Mouse (Mus musculus) gastrocnemius, adult 18-20 months (tissue): Measurements from ENCODE around the gene Unc13d. TPM values are rescaled to one million over a fixed set of nuclear protein-coding genes. Genes with fewer than 3 reads are reported as not detected.
A peak's percentile ranks its signal among the peaks of the same experiment; 100 is the strongest.
"Not testable (repeated sequence)": the region's sequence is repeated elsewhere in the genome, so short reads cannot be mapped to it uniquely, and the experiment has no call there.

Experiments
- DNase-seq: peaks from one replicate; pipeline ENCODE4 v3.0.0; 2021; ENCODE audit warnings: low spot score
- total RNA-seq, 2 experiments: library from RNA; stranded (reverse); gene quantifications; 2 replicates each; pipeline ENCODE4 v1.2.3; 2021

Gene Unc13d
- total RNA-seq, 2 experiments from 2014 or later: 0.23 to 0.88 TPM

DNA sequence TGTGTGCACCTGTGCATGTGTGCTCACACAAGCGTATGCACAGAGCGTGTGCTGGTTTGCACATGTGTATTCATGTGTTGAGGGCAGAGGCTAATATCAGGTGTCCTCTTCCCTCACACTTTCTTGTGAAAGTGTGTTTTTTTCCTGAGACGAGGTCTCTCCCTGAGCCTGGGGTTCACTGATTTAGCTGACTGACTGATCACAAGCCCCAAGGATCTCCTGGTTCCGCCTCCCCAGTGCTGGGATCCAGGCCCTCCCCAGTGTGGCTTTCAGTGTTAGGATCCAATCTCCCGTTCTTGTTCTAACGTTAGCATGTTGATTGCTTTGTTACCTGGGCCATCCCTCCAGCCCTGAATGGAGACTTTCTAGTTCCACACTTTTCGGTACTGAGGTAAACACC lies 23.1 kb upstream of the Unc13d start:
- no peak for DNase-seq

DNA sequence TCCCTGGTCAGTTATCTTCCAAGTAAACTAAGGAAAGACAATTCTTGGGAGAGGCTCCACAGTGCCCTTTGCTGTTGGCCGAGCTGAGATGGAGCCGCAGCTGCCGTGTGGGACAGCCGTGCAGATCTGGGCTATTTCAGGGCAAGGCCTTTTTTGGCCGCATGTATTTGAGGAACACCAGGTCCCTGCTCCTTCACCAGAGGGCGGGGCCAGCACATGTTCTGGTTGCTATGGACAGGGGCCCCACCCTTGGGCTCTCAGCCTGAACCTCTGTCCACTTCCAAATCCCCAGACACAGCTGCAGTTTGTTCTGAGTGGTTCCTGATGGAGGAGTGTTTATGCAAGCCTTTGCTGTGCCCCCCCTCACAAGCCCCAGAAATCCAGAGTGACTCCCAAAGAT lies 22.6 kb upstream of the Unc13d start:
- DNase-seq: peak; percentile 91

GRCm38 (mm10) chr11:116099462-116099861 lies 21.7 kb upstream of the Unc13d start:
- DNase-seq: no peak

DNA sequence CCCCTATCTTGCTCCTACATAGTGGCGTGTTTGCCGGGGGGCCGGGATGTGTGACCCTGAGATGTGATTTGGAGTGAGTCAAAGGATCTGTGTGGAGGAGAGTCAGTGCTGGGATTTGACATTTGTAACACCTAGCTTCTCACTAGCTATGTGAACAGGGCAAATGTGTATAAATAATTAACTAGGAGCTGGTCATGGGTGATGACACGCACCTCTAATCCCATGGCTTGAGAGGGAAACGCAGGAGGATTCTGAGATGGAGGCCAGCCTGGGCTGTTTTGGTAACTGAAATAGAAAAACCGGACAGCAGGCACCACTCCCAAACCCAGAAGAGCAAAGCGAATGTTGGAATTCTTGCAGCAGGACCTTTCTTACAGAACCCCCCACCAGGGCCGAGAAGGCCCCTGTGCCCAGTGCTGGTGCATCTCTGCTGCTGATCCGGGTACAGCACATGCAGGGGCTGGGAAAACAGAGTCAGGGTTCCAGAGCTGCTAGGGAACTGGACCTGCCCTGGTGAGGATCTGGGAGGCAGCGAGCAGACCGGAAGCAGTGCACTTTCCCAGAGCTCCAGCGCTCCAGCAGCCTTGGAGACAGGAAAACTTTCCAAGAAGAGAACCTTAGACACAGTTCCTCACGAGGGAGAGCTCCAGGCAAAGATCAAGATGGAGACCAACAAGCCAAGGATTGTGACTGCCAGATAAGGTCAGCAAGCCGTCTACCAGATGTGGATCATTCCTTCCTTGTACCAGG lies 21.1 kb upstream of the Unc13d start:
- no peak for DNase-seq

GRCm38 (mm10) chr11:116096213-116097108 lies 18.7 kb upstream of the Unc13d start:
- no peak for DNase-seq

DNA sequence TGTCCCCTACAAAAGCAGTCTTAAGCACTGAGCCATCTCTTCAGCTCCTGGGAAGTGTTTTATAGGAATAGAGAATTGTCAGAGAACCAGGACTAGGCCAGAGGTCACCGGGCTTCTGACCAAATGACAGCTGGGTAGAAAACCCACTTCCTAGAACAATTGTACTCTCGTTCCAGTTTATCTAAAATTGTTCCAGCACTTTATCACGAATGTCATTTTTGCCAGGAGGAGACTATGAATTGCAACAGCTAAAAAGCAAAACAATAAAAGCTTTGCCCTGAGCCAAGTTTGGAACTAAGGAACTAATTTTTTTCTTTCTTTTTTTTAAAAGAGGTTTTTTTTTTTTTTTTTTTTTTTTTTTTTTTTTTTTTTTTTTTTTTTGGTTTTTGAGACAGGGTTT lies 17.8 kb upstream of the Unc13d start:
- DNase-seq: peak; percentile 54

GRCm38 (mm10) chr11:116093771-116094565 lies 16.2 kb upstream of the Unc13d start:
- no peak for DNase-seq

DNA sequence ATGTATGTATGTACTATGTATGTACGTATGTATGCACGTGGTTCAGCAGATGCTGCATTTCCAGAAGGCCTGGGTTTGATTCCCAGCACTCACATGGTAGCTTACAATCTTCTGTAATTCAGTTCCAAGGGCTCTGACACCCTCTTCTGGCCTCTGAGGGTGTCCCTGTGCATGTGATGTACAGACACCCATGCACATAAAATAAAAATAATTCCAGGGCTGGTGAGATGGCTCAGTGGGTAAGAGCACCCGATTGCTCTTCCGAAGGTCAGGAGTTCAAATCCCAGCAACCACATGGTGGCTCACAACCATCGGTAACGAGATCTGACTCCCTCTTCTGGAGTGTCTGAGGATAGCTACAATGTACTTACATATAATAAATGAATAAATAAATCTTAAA lies 15.2 kb upstream of the Unc13d start:
- not testable (repeated sequence) for DNase-seq

DNA sequence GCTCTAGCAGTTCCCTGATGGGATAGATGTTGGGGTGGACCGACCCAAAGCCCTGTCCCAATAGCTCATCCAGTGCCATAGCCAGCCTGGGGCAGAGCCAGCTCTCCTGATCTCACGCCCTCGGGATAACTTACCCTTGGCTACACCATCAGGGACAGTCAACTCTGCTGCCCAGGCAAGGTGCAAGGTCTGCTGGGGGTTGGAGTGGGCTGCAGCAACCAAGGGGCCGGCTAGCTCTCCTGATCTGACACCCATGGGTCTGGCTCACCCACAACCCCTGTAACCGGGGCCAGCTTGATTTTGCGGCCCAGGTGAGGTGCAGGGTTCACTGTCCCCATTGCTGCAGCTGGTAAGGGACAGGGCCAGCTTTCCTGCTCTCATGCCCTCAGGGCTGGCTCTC lies 13.8 kb upstream of the Unc13d start:
- DNase-seq: no peak

GRCm38 (mm10) chr11:116089545-116089944 lies 11.8 kb upstream of the Unc13d start:
- DNase-seq: no peak

DNA sequence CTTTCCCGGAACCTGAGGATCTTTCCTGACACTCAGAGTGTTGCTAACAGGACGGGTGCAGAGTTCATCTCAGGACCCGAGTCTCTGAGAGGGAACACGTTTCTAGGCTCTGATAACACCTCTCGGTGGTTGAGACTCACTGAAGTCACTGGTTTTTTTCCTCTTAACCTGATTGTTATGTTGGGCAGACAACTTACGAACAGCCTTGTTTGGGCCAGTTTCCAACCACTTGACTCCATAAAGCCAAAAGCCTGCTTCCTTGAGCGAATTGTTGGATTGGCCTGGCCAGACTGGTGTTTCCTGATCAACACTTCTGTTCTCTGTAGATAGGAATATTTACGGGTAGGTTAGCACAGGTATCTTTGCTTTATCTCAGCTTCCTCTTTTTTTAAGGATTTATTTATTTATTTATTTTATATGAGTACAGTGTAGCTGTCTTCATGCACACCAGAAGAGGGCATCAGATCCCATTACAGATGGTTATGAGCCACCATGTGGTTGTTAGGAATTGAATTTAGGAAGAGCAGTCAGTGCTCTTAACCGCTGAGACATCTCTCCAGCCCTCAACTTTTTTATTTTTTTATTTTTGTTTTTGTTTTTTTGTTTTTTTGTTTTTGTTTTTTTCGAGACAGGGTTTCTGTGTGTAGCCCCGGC lies 11.1 kb upstream of the Unc13d start:
- no peak for DNase-seq

- DNase-seq: no peak
Measured at GRCm38 (mm10) chr11:116088188-116088587, 10.4 kb upstream of the Unc13d start.

- peak; percentile 93 for DNase-seq
Measured at GRCm38 (mm10) chr11:116087194-116088130, 9.7 kb upstream of the Unc13d start.

GRCm38 (mm10) chr11:116086258-116087193 lies 8.8 kb upstream of the Unc13d start, which contains the start of gene Wbp2:
TSS of gene Wbp2 (minus strand) at chr11:116086995.
- peak; percentile 98 for DNase-seq

GRCm38 (mm10) chr11:116084166-116084565 lies 6.4 kb upstream of the Unc13d start:
- DNase-seq: no peak

DNA sequence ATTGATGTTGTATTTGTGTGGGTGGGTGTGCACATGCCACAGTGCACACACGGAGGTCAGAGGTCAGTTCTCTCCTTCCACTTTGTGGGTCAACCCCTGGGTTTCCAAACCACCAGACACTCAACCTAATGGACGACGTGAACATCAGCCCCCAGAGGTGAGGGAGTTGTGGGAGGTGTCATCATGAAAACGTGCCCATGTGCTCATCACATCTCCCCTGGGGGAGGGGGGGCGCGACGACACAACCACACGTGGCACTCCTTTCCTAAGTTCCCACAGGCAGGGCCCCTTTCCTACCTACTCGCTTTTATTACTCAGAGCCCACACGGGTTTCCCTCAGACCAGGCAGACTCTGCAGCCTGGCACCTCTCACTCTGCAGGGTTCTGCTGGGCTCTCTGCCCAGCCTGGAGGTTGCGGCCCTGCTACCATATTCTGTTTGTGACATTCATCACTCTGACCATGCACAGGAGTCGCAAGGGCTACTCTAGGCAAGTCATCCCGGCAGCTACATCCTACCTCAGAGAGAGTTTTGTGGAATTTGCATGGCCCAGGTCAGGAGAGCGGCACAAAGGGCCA lies 5.4 kb upstream of the Unc13d start:
- DNase-seq: no peak

- DNase-seq: peak; percentile 51
Measured at GRCm38 (mm10) chr11:116081081-116081480, 3.3 kb upstream of the Unc13d start.

- no peak for DNase-seq
Measured at GRCm38 (mm10) chr11:116079511-116079910, 1.8 kb upstream of the Unc13d start.
